Comparison of ENCODE assay signal across 9 mouse cellular contexts in the genomic region with DNA sequence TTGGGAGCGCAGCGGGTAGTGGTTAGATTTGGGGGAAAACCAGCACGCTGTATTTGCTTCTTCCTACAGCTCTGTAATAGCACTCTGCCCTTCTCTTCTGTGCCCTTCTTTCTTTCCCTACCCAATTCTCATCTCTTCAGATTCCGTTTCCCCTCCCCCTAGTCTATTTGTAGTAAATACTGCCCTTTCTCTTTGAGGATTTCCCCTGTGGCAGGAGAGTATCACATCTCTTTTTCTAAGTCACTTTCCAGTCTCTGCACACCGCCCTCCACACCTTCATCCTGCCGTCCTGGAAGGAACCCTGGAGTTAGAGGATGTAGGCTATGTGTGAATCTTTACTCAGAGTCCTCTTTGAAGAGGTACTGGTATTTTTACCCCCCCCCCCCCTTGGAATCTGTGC. TPM values are rescaled to one million over a fixed set of nuclear protein-coding genes. Genes with fewer than 3 reads are reported as not detected.
DNase-seq lines count a peak whose midpoint lies in the region; ATAC-seq and TF ChIP-seq lines count a peak whose summit lies in the region.
"Had no signal": no experiment of that assay in that cellular context is flagged by ENCODE, and none has a peak within 500 bp of the region (broad histone marks: within the 10 kb centered on the region; RNA-seq: fewer than 3 reads in every experiment).

No protein-coding gene starts in this region.

- 13% methylated on average over 6 of the region's 6 CpGs for WGBS in hindbrain, embryonic 12.5 days
- 5% methylated on average over 6 of the region's 6 CpGs for WGBS in midbrain, embryonic 12.5 days

- H3K9me3 ChIP-seq in ES-Bruce4 (replicated peaks; ENCODE audit: control insufficient read depth, insufficient read depth, low read length, poor library complexity, severe bottlenecking): peaks cover 3% of the 10 kb centered on the region; the same call in 1 of the 2 replicates
- H3K9me3 ChIP-seq in hindbrain, embryonic 12.5 days (replicated peaks): no peaks in the 10 kb centered on the region
- no peaks in the 10 kb centered on the region for H3K9me3 ChIP-seq in midbrain, embryonic 12.5 days

- no peak for TF ChIP-seq EP300 in ES-Bruce4 (IDR thresholded peaks at IDR 0.05; ENCODE audit: insufficient read depth, low read depth, low read length)

- peak overlapping the region; percentile 78 for H3K4me3 ChIP-seq in gastrocnemius, adult 2 months
- H3K4me3 ChIP-seq in ES-Bruce4 (ENCODE audit: low read depth, low read length): no peak overlapping the region
- H3K4me3 ChIP-seq in hindbrain, embryonic 12.5 days: peak overlapping the region; percentile 76
- H3K4me3 ChIP-seq in midbrain, embryonic 12.5 days: peak overlapping the region; percentile 62

- no peak for ATAC-seq in hindbrain, embryonic 12.5 days (ENCODE audit: low FRiP score)
- ATAC-seq in midbrain, embryonic 12.5 days (ENCODE audit: low FRiP score, low read depth): no peak

- peak overlapping the region; percentile 98 for H3K27ac ChIP-seq in gastrocnemius, adult 2 months
- H3K27ac ChIP-seq in ES-Bruce4 (ENCODE audit: insufficient read depth, low read length): peak overlapping the region; percentile 51
- no peak overlapping the region for H3K27ac ChIP-seq in hindbrain, embryonic 12.5 days
- H3K27ac ChIP-seq in midbrain, embryonic 12.5 days (replicated peaks): no peak overlapping the region

- intact Hi-C loops in gastrocnemius, adult 2 months (cut with DNase I): loop anchor here (5.0 kb wide), 2 partner anchors 129 to 181 kb away; partner anchors contain the start of genes Ccdc90b, Ddias and Prcp
- intact Hi-C loops in gastrocnemius, postnatal 36 days (cut with DNase I): loop anchor here (5.0 kb wide), 4 partner anchors 34 to 181 kb away; partner anchors contain the start of genes Ccdc90b and Pcf11

- TF ChIP-seq POLR2A in ES-Bruce4 (IDR thresholded peaks at IDR 0.05; ENCODE audit: insufficient read depth, low read length): no peak

- no peaks in the 10 kb centered on the region for H3K27me3 ChIP-seq in ES-Bruce4 (ENCODE audit: control insufficient read depth, insufficient read depth, low read length, poor library complexity, severe bottlenecking)
- no peaks in the 10 kb centered on the region for H3K27me3 ChIP-seq in hindbrain, embryonic 12.5 days
- H3K27me3 ChIP-seq in midbrain, embryonic 12.5 days: no peaks in the 10 kb centered on the region

- peaks cover 3% of the 10 kb centered on the region for H3K4me1 ChIP-seq in ES-Bruce4 (ENCODE audit: control insufficient read depth, insufficient read depth, low read length)
- peaks cover 21% of the 10 kb centered on the region for H3K4me1 ChIP-seq in hindbrain, embryonic 12.5 days
- H3K4me1 ChIP-seq in midbrain, embryonic 12.5 days: peaks cover 23% of the 10 kb centered on the region

- peak overlapping the region; percentile 61 for H3K9ac ChIP-seq in ES-Bruce4 (ENCODE audit: low read depth, poor library complexity, severe bottlenecking)
- H3K9ac ChIP-seq in hindbrain, embryonic 12.5 days: peak overlapping the region; percentile 70
- H3K9ac ChIP-seq in midbrain, embryonic 12.5 days (replicated peaks): peak overlapping the region; percentile 69; the same call in 1 of the 2 replicates

- H3K4me2 ChIP-seq in hindbrain, embryonic 12.5 days (replicated peaks): peak overlapping the region; percentile 91
- peak overlapping the region; percentile 89 for H3K4me2 ChIP-seq in midbrain, embryonic 12.5 days (replicated peaks)

- no peak for DNase-seq in gastrocnemius, adult 2 months
- no peak for DNase-seq in gastrocnemius, postnatal 36 days
- no peak for DNase-seq in embryo, embryonic 9.5 days (ENCODE audit: extremely low spot score)
- no peak for DNase-seq in frontal cortex, adult 2 months (ENCODE audit: extremely low spot score in 1 of 2, low spot score in 1 of 2)
- DNase-seq in cerebellum, adult 18-20 months: no peak
- DNase-seq: right cerebral cortex, postnatal 4 days had no signal

- H3K36me3 ChIP-seq in ES-Bruce4 (ENCODE audit: control insufficient read depth, insufficient read depth, low read length, poor library complexity, severe bottlenecking): peaks cover 18% of the 10 kb centered on the region
- 0 out of 2 replicates have a peak, but pooled peaks cover 5% of the 10 kb centered on the region for H3K36me3 ChIP-seq in hindbrain, embryonic 12.5 days
- 0 out of 2 replicates have a peak, but pooled peaks cover 2% of the 10 kb centered on the region for H3K36me3 ChIP-seq in midbrain, embryonic 12.5 days

- TF ChIP-seq CTCF in gastrocnemius, adult 2 months (IDR thresholded peaks at IDR 0.05): no peak
- TF ChIP-seq CTCF in ES-Bruce4 (IDR thresholded peaks at IDR 0.05; ENCODE audit: low read depth, low read length): no peak

RNA-seq across cellular contexts. Expression of gene Rab30, which starts 1.9 kb away (rescaled TPM):
- 1 to 10 TPM; 6.5 to 7.7 TPM for total RNA-seq in gastrocnemius, adult 2 months (2021)
- 1 to 10 TPM; 5.7 to 6.6 TPM for total RNA-seq in gastrocnemius, postnatal 36 days (2021)
- polyA plus RNA-seq in ES-Bruce4 (2011; ENCODE audit: insufficient read depth, insufficient read length, low read depth, missing spikeins): 3.7 and 5.9 TPM in 2 replicates
- polyA plus RNA-seq in hindbrain, embryonic 12.5 days (2016; fragmentation: Nextera tagmentation; extraction: Ambion mirVana): 22.2 and 22.6 TPM in 2 replicates
- polyA plus RNA-seq in midbrain, embryonic 12.5 days (2016; fragmentation: Nextera tagmentation; extraction: Ambion mirVana): 19.8 and 20.3 TPM in 2 replicates
- polyA plus RNA-seq in frontal cortex, adult 2 months (2012; rRNA removed): 15.0 and 15.4 TPM in 2 replicates

Comparison
In these comparisons a context has a peak if more than half of its experiments do, and no peak if none do; other contexts are left out.
1. H3K27ac ChIP-seq: peak in gastrocnemius, adult 2 months (single experiment) and ES-Bruce4 (single experiment); none in hindbrain, embryonic 12.5 days (single experiment) and midbrain, embryonic 12.5 days (single experiment).
2. Peak in every context shown above with its lines, with median percentiles within 50 percentile points of each other: H3K9ac ChIP-seq.